ENCODE assay signal across 8 mouse cellular contexts in genomic region chr16:46290199-46290598, GRCm38 (mm10).
DNase-seq lines count a peak whose midpoint lies in the region; ATAC-seq and TF ChIP-seq lines count a peak whose summit lies in the region.

No protein-coding gene starts in this region.

- no peaks in the 10 kb centered on the region for H3K36me3 ChIP-seq in forebrain, embryonic 12.5 days (replicated peaks)
- no peaks in the 10 kb centered on the region for H3K36me3 ChIP-seq in hindbrain, postnatal 0 days (ENCODE audit: insufficient read depth, low read length)

- H3K4me1 ChIP-seq in forebrain, embryonic 12.5 days: peaks cover 14% of the 10 kb centered on the region
- no peaks in the 10 kb centered on the region for H3K4me1 ChIP-seq in hindbrain, postnatal 0 days (ENCODE audit: insufficient read depth, low read length)

- no peak for TF ChIP-seq CTCF in hindbrain, postnatal 0 days (IDR thresholded peaks at IDR 0.05; ENCODE audit: low read depth)

- no peak overlapping the region for H3K27ac ChIP-seq in forebrain, embryonic 12.5 days
- H3K27ac ChIP-seq in hindbrain, postnatal 0 days: no peak overlapping the region

- no peak overlapping the region for H3K4me2 ChIP-seq in forebrain, embryonic 12.5 days
- no peak overlapping the region for H3K4me2 ChIP-seq in hindbrain, postnatal 0 days (ENCODE audit: low read depth, low read length)

- H3K9ac ChIP-seq in forebrain, embryonic 12.5 days: no peak overlapping the region
- H3K9ac ChIP-seq in hindbrain, postnatal 0 days (replicated peaks; ENCODE audit: low read length): no peak overlapping the region

- WGBS in forebrain, embryonic 12.5 days: 63% methylated on average over 2 of the region's 2 CpGs
- 19% methylated on average over 2 of the region's 2 CpGs for WGBS in hindbrain, postnatal 0 days

- H3K27me3 ChIP-seq in forebrain, embryonic 12.5 days: no peaks in the 10 kb centered on the region
- H3K27me3 ChIP-seq in hindbrain, postnatal 0 days (ENCODE audit: insufficient read depth, low read length): no peaks in the 10 kb centered on the region

- ATAC-seq in forebrain, embryonic 12.5 days (ENCODE audit: low FRiP score): 0 out of 2 replicates have a peak, but pooled peaks have one; percentile 39
- ATAC-seq in hindbrain, postnatal 0 days: peak; percentile 91

- no peaks in the 10 kb centered on the region for H3K9me3 ChIP-seq in forebrain, embryonic 12.5 days
- H3K9me3 ChIP-seq in hindbrain, postnatal 0 days (ENCODE audit: low read length): no peaks in the 10 kb centered on the region

- H3K4me3 ChIP-seq in forebrain, embryonic 12.5 days (replicated peaks): no peak overlapping the region
- no peak overlapping the region for H3K4me3 ChIP-seq in hindbrain, postnatal 0 days (ENCODE audit: low read length)

- DNase-seq in adrenal gland, adult 2 months: peak; percentile 19
- no peak for DNase-seq in adrenal gland, postnatal 4 days (ENCODE audit: low spot score in 2 of 2)
- peak; percentile 1 for DNase-seq in NIH3T3 (ENCODE audit: low read depth)
- peak; percentile 86 for DNase-seq in hindbrain, postnatal 0 days (ENCODE audit: low spot score)
- DNase-seq in lung, postnatal 4 days: peak; percentile 17 to 73
- peak; percentile 8 for DNase-seq in testis, postnatal 14 days (ENCODE audit: low spot score)
- no peak for DNase-seq in liver

Comparison
In these comparisons a context has a peak if more than half of its experiments do, and no peak if none do; other contexts are left out.
1. DNase-seq: peak in adrenal gland, adult 2 months (single experiment), NIH3T3 (single experiment), hindbrain, postnatal 0 days (single experiment), lung, postnatal 4 days (2 of 2) and testis, postnatal 14 days (single experiment); none in adrenal gland, postnatal 4 days (0 of 2) and liver (single experiment).